Mouse (Mus musculus) kidney, postnatal 25 days (tissue): Measurements from ENCODE around the gene Pon3.

Experiments used
- DNase-seq, 2 experiments: peaks; one replicate each; pipeline ENCODE4 v3.0.0; 2021; ENCODE audit warnings: mixed read lengths in 2 of 2

The Pon3 gene

DNA sequence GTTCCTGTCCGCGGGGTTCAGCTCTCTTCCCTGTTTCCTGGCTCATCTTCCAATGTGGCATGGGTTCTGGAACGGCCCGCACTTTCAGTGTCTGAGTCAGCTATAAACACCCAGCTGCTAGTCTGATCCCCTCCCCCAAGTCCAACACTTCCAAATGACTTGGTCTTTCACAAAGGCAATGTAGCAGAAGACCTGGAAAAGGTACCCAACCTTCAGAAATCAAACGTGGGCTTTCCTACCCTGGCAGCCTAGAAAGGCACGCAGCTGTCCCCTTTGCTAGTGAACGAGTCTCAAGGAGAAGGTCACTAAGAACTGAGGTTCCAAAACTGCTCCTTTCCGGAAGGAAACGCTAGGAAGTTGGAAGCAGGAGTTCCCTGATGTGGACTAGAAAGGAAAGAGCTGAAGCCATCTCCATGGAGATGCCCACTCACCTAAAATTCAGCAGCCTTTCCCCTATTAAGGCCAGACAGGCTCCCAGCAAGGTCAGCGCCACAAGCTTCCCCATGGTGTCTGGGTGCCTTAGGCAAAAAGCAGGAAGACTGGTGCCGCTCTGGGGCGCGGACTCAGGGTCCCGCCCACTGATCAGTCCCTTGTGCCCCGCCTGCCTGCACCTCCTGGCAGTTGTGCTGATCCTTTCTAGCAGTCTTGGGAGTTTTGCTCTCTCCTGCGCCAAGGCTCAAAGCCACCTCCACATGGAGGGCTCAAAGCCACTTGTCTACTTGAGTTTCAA lies at the start of gene Pon3:
TSS of gene Pon3 (minus strand) at position 565 of the 730 bp plus-strand sequence.
- DNase-seq = peak; percentile 61 to 83

GRCm38 (mm10) chr6:5304956-5305355 lies 48.9 kb upstream of the Pon3 start:
- DNase-seq = peak in 1 of 2 experiments; percentile 49

DNA sequence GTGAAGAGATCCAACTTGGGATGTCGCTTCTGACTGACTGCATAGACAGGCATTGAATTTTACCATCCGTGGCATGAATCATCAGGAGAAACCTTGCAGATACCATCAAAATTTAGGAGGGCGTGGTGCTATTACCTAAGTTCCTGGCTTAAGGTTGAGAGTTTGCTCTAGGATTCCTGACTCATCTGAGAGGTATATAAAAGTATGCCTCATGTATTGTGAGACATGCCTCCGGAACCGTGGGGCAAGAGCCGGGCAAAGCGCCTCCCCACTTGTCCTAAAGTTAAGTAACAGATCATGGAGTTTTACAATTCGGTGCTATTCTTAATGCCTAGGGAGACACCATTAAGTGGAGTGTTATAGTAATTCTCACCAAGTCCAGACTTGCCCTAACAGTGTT lies 44.5 kb upstream of the Pon3 start:
- DNase-seq = no peak

GRCm38 (mm10) chr6:5299561-5299960 lies 43.5 kb upstream of the Pon3 start:
- no peak for DNase-seq

DNA sequence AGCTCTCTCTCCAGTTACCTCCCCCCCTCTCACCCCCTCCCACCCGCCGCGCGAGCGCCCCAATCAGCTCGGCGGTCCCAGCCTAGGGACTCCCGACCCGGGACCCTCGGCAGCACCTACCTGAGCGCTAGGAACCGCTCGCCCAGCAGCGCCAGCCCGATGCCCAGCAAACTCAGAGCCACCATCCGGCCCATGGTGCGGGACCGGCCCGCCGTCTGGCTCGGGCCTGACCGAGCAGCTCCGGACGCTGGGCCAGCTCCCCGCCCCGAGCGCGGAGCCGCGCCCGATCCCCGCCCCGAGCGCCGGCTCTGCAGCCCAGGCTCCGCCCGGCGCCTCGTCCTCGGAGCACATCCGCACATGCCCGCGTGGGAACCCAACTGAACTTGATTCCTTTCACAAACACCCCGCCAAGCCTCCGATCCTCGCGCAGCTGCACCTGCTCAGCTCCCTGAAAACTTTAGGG lies 42.0 kb upstream of the Pon3 start, which contains the start of gene Pon2:
TSS of gene Pon2 (minus strand) at position 364 of the 463 bp plus-strand sequence.
- DNase-seq = peak; percentile 76 to 89

GRCm38 (mm10) chr6:5297321-5298091 lies 41.4 kb upstream of the Pon3 start:
- peak; percentile 48 to 65 for DNase-seq

- DNase-seq = no peak
Measured at GRCm38 (mm10) chr6:5296067-5296466, 40.0 kb upstream of the Pon3 start.

DNA sequence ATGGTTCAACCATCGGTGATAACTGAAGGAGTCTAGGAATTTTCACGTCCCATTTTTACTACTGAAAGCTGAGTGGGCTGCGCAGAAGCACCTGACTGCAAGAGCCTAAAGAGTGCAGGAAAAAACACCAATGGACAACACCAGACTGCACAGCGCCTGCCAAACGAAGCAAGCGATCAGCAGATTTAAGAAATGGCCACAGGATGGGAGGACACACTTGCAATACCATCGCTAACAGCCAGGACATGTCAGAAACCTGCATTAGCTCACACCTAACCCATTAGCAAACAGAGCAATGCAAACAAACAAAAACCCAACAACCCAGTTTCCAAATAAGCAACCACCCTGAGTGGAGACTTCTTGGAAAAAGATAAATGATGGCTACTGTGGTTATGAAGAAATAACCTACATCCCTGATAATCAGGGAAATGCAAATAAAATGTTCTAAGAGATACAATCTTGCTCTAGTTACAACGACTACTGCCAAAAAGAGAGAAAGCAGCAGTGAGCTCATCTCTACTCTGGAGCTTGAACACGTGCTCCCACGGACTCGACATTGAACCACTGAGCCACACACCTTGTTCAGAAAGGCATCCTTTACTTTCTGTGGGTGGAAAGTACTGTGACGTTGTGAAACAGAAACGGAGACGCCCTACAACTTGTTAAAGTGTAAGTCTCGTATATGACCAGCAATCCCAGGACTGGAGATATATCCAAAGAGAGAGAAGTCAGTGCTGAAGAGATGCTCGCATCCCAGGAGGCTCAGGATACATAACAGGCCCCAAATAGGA lies 38.8 kb upstream of the Pon3 start:
- DNase-seq = no peak

GRCm38 (mm10) chr6:5292841-5293240 lies 36.8 kb upstream of the Pon3 start:
- no peak for DNase-seq

DNA sequence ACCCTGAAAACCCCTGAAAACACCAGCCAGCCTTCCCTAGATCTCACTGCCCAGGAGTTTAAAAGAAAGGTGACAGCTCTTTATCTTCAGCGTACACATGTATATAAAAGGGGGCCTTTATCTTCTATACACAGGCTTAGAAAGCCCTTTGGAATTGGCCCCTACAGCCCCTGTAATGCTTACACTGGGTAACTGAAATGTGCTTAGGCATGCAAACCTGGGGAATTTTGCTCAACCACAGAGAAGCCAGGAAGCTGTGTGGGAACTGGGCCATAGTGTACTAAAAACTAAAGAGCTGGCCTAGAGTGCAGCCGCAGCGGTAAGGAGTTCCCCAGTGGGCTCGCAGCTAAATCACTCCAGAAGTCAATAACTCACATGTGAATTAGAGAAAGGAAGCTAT lies 35.4 kb upstream of the Pon3 start:
- DNase-seq = peak in 1 of 2 experiments; percentile 7

- DNase-seq = no peak
Measured at GRCm38 (mm10) chr6:5287919-5288318, 31.8 kb upstream of the Pon3 start.

DNA sequence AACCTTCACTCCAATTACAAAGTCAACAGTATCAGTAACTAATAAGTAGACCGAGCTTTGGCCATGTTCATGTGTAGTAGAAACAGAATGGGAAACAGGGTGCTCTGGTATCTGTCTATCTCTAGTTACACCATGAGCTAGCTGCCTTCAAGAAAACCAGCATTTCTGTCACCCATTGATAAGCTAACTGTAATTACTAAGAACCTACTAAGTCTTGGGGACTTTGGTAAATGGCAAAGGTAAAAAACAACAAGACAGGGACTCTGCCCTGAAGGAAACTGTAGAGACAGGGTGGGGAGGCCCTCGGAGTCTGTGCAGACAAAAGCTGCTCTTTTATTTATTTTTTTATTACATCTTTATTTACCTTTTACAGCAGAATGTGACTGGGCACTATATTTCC lies 31.3 kb upstream of the Pon3 start:
- no peak for DNase-seq

DNA sequence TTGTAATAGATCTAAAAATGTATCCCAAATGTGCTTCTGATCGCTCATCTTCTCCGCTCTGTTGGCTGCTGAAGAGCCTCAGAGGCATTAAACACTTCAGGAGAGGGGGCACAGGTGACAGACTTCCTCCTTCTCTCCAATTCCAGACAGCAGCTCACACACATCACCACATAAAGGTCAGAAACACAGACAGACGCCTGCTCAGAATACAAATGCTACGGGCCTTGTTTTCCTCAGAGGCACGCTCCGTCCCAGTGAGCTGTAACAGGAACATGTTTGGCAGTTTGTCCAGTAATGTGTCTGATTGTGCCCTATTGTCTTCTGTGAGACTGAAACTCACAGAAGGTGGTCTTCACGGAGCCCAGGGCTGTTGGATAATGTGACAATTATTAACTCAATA lies 26.3 kb upstream of the Pon3 start:
- no peak for DNase-seq

DNA sequence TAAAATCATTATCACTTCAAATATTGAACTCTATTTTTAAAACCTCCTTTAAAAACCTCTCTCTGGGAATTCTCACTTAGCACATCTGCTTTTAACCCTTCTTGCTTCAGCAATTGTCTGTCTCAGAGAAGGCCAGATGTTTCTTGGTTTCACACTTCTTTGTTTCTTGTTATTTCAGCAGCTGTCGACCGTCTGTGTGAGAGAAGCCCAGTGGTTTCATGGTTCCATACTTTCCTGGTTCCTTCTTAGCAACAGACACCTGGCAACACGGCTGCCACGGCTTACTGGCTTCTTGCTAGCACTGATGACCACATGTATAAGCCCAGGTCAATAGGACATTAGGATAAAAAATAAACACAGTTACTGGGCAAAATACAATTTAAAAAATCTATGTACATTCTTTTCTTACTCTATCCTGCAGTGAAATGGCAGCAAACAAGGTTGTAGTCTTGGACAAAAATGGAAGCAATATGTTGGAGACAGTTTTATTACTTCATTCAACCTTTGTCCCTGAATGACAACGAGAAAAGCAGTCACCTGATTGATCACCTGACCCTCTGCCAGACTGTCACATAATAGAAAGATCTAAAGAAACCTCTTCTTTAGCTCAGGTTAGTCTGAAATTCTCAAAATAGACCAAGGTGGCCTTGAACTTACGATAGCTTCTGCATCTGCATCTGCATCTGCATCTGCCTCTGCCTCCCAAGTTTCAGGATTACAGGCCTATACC lies 24.7 kb upstream of the Pon3 start:
- no peak for DNase-seq

DNA sequence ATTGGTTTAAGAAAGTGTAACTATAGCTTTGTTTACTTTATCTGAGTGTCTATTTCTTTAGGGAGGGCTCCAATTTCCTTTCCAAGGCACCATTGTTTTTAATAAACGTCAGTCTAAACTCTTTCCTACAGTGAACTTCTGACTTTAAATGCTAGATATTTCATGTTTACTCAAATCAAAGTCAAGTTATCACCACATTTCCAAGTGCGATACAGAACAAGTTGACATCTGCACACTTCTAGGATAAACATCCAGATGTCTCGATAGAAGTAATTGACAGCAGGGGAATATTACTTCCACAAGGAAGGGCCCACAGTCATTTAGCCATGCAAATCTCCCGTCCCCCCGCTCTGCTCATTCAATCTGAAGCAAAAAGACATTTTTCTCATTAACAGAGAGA lies 21.9 kb upstream of the Pon3 start:
- DNase-seq = no peak

GRCm38 (mm10) chr6:5269641-5270040 lies 13.6 kb upstream of the Pon3 start:
- DNase-seq = no peak

DNA sequence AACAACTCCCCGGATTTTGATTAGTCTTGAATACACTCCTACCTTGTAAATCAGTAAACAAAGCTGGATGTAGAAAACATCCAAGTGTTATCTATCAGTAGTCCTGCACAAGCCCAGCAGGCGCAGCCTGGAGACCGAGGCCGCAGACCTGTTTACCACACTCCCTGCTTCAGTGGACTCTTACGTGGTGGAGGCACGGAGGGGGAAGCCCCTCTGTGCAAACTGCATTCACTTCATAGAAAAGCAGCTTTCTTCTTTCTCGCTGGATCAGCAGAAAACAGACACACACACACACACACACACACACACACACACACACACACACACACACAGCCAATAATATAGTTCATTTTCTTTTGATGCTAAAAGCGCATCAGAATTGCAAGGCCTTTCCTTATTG lies 8.7 kb upstream of the Pon3 start:
- DNase-seq = no peak

DNA sequence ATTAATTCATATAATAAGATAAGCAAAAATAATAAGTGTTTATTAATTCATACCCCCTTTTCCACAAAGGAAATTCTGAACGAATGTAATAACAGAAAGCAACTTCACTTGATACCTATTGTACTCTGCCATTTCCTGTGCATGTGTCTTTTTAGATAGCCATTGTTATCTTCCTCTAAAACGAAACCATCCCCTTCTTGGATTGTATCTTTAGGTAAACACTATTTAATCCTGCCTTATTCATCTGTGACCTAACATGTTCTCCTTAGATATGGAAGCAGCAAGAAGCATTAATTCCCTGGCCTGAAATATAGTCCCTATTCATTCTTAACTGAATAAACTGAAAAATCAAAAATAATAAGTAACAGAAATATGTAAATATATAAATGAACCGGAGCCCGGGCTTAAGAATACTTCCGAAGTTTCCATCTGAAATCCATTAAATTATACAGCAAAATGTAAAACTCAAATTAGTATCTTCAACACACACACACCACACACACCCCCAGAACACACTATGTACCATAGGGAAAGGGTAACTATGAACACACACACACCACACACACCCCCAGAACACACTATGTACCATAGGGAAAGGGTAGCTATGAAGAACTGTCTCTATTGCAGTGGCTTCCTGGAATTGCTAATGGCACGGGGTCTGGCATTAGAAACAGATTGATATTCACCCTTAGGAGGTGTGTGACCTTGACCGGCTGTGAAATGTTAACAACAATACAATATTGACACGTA lies 7.3 kb upstream of the Pon3 start:
- DNase-seq = no peak

DNA sequence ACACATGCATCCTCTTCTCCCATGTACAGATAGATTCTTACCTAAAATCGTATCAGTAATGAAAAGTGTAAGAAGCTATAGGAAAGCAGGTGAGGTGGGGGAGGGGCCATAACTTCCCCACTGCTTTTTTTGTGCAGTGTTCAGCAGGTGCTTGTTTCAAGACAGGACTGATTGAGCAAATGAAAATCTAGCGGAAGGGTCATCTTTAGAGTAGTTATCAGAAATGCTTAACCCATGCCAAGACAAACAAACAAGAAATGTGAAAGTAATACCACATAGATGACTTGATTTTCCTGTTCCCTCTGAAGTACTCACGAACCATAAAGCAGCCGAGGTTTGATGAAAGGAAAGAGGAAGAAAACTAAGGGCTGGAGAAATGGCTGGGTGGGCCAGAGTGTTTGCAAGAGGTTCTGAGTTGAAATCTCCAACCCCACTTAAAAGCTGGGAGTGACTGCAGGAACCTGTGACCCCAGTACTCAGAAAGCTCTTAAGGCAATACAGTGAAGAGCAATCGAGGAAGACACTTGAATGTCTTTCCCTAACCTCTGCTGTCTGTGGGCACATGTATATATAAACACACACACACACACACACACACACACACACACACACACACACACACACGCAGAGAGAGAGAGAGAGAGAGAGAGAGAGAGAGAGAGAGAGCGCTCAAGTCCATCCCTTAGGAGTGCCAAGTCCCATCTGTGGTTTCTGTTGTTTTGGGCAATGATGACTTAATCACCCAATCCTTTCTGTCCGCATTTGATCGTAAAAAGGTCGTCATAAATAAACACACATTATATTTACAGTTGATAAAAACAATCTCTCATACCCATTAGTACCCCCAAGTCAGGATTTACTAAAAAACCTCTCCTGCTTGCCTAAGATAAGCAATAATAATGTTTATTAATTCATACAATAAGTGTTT lies 6.5 kb upstream of the Pon3 start:
- no peak for DNase-seq

GRCm38 (mm10) chr6:5255291-5255690 lies 795 bp downstream of the Pon3 start:
- no peak for DNase-seq

- DNase-seq = no peak
Measured at GRCm38 (mm10) chr6:5254869-5255268, 1.2 kb downstream of the Pon3 start.
